Mouse (Mus musculus): ENCODE results near the gene Cux2.

DNA sequence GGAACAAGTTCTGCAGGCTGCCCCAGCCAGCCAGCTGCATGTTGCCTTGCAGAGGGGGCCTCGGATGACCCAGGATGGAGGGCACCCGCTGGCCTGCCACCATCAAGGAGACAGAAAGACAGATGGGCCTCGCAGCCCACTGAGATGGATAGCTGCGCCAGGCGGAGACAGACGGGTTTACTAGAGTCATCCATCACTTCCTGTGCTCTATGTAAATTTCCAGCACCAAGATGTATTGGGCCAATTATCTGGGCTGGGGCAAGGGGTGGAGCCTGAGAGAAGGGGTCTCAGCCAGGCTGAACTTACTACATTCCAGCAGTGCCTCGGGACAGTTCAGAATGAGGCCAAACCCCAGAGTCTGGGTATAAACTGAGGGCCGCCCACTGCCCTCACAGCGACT is 119.6 kb downstream of the Cux2 start:
- TF ChIP-seq CTCF (IDR thresholded peaks at IDR 0.05 in 2 of 3, conservative IDR thresholded peaks at IDR 0.05 in 1 of 3; ENCODE audit: control insufficient read depth in 1 of 3, insufficient read depth in 1 of 3, low read depth in 2 of 3, low read length in 3 of 3, poor library complexity in 1 of 3, severe bottlenecking in 1 of 3) = no peak
- TF ChIP-seq ELF1 (IDR thresholded peaks at IDR 0.05; ENCODE audit: low read depth, low read length) = no peak
- no peak for TF ChIP-seq MAFK (IDR thresholded peaks at IDR 0.05; ENCODE audit: borderline replicate concordance, low read depth, low read length)
- TF ChIP-seq BHLHE40 (IDR thresholded peaks at IDR 0.05; ENCODE audit: borderline replicate concordance, low read depth, low read length) = no peak
- no peak for TF ChIP-seq MAZ (IDR thresholded peaks at IDR 0.05; ENCODE audit: low read depth, low read length)
- no peak for TF ChIP-seq MEF2A (IDR thresholded peaks at IDR 0.05; ENCODE audit: extremely low read depth, insufficient replicate concordance, low read depth, low read length, poor library complexity, severe bottlenecking)
- TF ChIP-seq ZNF384 (IDR thresholded peaks at IDR 0.05; ENCODE audit: low read depth, low read length) = no peak
- no peak for TF ChIP-seq ZMIZ1 (IDR thresholded peaks at IDR 0.05; ENCODE audit: low read depth, low read length)
- TF ChIP-seq ETS1 (IDR thresholded peaks at IDR 0.05; ENCODE audit: low read depth, low read length) = no peak
- no peak for TF ChIP-seq JUND (IDR thresholded peaks at IDR 0.05; ENCODE audit: low read depth, low read length)
- TF ChIP-seq SIN3A (IDR thresholded peaks at IDR 0.05; ENCODE audit: low read length) = no peak
- TF ChIP-seq KAT2A (conservative IDR thresholded peaks at IDR 0.05; ENCODE audit: low read depth, low read length) = no peak
- TF ChIP-seq POLR2A (IDR thresholded peaks at IDR 0.05; ENCODE audit: control insufficient read depth in 1 of 2, insufficient read depth in 1 of 2, low read depth in 1 of 2, low read length in 2 of 2, poor library complexity in 1 of 2) = no peak
